Mouse (Mus musculus) kidney, adult 8-10 months (tissue): ENCODE measurements around the gene St6galnac3.
"Not testable (repeated sequence)": the region's sequence is repeated elsewhere in the genome, so short reads cannot be mapped to it uniquely, and the experiment has no call there.

ENCODE experiments used
- DNase-seq, 2 experiments: peaks; one replicate each; pipeline ENCODE4 v3.0.0; 2022

The St6galnac3 gene

DNA sequence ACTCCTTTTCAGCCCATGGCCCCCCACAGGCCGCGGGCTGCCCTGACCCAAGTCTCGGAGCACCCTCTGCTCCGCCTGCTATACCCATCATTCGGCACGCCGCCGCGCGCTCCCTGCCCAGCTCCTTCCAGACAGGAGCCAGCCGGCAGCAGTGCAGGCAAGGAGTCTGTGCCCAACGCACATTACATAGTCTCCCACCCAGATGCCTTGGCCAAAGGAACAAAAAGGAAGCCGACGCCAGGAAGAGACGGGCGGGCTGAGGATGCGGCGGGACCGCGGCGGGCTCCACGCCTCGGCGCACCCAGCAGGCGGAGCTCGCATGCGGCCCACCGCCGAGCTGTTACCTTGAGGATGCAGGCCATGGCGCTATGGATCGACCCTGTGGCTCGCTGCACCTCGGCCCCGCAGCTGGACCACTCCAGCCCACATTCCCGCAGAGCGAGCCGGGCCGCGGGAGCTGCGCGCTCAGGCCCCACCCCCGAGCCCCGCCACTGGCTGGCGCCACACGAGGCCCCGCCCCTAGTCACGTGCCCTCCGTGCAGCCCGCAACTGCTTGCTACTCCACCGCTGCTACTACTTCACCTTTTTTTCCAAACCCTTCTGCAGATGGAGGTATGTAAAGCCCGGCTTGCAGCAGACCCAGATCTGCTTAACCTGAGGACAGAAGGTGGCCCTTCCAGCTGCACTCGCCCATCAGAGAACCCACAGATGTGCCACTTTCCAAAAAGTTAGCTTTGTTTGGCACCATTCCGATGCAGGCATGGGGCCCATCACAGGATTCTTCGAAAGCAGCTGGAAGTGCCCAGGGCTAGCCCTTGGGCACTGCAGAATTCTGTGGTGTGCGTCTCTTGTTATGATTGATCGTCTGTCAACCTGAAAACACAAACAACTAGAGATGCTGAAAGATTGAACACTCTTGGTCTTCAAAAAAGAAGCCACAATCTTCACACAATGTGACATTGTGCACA, at the start of gene St6galnac3:
Gene St6galnac3, minus strand, starts transcription at position 474 of the 968 bp plus-strand sequence.
- peak; percentile 62 to 66 for DNase-seq

DNA sequence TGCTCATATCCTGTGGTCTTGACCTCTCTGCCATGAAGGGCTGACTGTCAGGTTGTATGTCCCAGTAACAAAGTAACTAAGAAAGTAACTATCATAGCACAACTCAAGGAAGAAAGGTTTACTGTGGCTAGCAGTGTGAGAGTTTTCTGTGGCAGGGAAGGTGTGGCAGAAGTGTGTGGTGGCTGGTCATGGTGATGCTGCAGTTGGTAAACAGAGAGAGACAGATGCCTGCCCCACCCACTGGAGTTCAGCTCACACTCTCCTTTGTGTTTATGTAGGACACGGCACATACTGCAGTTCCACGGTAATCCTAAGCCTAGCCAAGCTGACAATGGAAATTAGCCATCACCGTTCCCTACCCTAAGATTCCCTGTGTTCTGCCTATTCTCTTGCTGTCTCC, 49.6 kb upstream of the St6galnac3 start:
- DNase-seq: no peak

DNA sequence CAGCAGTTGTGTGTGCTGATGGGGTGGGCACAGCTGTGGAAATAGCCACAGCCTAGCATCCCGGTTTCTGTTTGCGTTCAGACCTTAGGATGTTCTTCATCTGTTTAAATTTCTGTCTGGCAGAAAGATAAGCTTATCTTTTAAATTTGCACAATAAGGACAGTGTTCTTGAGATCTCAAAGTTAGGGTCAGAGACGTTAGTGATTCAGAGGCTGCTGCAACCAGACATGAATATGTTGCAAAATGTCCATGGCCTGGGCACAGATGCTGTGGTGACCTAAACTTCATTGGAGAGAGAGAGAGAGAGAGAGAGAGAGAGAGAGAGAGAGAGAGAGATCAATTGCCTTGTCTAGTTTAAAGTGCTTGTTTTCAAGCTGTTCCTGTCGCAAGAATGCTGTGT, 46.5 kb upstream of the St6galnac3 start:
- no peak for DNase-seq

DNA sequence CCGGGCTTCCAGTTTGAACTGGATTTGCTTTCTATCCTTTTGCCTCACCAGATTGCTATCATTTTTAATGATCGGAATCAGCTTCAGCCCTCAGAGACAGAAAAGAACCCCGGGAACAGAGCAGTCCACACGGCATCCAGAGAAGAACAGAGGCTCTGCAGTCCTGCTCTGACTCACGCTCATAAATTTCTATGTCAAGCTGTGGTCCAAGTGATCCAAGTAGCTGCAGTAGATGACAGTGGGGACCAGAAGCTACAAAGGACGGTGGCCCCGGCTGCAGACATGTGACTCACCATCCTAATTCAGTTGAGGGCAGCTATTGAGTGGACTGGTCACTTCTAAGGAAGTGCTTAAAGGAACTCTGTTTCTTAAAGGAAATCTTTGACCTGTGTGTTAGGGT, 45.6 kb upstream of the St6galnac3 start:
- no peak for DNase-seq

DNA sequence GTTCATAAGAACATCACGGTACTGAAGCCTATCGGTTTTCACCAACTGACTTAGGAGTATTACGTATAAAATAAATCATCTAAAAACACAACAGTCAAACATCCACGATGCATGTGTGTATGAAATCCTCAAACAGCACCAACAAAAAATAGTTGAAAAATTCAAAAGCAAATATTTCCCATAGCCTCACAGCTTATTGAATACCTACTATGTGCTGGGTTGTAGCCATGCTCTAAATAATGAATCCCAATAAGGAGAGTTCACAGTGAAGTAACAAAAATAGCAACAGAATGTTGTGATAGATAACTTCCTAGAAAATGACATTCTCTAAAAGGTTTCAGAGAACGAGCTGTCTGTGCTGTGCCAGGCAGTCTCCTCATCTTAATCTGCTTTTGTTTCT, 44.2 kb upstream of the St6galnac3 start:
- DNase-seq: no peak

DNA sequence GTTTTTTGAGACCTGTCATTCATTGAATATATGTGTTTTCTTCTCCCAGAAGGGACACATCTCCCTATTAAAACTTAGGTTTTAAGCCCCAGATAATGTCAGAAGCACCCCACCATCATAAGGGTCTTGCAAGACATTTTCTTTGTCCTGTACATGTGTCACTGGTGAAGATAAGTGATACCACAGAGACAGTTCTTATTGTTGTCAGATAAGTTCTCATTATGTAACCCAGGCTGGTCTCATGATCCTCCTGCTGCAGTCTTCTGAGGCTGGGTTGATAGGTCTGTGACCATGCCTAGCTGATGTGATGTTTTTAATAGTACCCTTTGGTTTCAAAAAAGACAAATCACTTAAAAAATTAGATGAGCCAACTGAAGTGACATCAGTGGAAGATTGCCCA, 40.2 kb upstream of the St6galnac3 start:
- no peak for DNase-seq

DNA sequence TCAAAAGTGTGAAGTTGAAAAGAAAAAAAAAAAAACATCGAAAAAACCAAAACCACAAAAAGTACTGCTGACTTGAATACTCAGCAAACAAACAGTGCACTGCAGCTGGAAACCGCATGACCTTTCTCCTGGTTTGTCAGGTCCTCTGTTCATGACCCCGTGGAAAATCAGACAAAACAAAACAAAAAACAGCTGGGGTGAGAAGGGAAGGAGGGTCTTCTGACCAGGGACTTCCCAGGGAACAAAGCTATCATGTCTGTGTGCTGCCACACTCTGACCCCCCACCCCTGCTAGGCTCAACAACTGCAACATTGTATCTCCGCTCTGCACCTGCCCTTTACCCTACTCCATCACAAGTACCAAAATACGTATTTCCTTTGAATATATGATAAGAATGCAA, 39.8 kb upstream of the St6galnac3 start:
- no peak for DNase-seq

DNA sequence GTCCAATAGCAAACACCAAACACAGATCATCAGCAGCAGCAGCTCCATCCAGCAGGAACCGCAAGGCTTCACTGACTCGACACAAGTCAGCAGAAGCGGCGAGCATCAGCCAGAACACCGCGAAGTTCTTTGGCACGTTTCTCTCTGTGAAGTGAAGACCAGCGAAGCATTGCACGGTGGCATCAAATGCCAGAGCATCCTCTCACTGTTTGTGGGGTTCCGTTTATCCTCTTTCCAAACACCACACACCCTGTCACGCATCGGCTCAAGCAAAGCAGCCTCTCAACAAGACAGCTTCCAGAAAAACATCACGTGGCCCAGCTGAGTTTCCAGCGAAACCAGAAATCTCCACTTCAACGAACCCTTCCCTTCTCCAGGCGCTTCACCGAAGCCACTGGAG, 36.2 kb upstream of the St6galnac3 start:
- DNase-seq: no peak

DNA sequence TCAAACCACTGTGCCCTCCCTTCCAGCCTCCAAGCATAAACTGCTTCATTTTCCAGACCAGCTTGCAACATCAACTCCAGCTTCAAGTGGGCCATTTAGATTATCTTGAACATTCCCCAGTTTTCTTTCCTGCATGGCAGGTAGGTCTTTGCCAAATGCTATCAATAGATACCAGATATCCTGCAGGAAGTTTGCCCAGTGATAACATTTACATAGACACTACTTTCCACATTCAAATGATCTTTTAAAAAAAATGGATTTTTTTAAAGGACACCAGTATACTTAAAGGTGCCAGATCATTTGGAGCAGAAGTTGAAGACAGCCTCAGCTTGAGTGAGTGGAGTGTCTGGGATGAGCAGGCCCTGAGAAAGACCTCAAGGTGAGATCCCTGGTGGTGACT, 34.3 kb upstream of the St6galnac3 start:
- DNase-seq: no peak

DNA sequence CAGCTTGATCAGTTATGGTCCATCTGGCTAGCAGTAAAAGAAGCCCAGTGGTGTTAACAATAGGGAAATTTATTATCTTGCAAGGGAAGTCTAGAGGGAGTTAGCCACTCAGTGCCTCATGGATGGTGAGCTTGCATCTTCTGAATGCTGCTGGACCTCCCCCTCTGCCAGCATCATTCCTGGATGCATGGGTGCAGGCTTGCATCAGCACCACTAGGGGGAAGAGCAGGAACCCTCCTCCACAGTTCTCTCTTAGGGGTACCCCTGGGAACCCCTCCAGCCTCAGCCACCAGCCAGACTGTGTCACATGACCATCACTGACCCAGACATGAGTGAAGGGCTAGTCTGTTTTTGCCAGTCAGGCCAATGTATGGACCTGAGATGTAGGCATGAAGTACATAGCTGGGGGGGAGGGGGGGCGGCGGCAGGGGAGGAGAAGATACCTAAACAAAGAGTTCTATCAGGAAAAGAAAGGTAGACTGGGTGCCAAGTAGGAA, 31.6 kb upstream of the St6galnac3 start:
- DNase-seq: no peak

DNA sequence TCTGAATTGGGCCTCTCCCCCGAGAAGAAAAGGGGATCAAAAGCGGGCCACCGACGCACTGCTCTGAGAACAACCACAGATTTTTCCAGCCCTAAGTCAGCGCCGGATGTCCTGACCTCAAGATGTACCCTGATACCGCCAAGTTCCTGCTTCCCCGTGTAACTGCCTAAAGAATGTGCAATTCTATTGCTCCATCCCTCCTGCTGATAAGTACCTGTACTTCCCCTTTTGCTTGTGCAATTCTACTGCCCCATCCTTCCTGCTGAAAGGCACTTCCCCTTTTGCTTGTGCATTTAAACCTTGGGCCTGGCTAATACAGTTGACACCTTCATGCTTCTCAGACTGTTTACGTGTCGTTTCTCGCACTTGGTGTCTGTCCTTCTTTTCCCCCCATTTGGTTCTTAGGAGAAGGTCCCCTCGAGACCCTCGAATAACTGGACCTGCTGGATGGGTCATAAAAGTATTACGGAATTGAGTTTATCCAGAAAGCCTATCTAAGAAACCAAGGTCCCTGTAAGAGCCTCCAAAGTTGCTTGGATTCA, 30.9 kb upstream of the St6galnac3 start:
- not testable (repeated sequence) for DNase-seq

DNA sequence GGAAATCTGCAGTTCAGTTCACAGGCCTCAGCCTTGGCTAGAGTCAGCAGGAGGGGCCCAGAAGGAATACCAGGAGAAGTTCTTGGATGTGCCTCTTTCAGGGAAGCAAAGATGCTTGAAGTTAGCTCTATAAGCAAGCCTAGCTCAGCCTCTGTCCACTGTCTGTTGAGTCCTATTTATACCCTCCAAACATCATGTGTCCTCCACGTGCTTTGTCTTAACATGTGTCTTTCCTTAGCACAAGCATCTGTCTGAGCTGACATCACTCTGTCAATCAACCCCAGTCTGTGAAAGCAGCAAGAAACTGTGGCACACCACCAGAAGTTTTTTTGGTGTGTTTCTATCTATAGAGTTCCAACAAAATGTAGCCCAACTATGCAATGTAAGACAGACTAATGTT, 26.5 kb upstream of the St6galnac3 start:
- no peak for DNase-seq

DNA sequence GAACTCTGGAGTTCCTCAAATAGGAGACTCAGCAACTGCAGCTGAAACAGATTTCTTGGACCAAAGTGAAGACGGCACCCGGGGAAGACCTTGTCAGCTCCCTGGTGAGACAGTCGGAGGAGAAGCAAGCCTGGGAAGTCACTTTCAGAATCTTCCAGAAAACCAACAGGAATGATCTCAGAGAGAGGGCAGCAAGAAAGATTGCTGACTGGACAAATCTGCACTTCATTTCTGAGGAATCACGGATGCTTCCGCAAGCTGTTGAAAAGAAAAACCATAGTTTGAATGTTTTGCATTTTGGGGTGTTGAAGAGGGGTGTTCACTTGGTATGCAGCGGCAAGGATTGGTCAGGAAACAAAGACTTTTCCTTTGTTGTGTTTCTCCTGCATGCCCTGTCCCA, 24.4 kb upstream of the St6galnac3 start:
- DNase-seq: no peak

DNA sequence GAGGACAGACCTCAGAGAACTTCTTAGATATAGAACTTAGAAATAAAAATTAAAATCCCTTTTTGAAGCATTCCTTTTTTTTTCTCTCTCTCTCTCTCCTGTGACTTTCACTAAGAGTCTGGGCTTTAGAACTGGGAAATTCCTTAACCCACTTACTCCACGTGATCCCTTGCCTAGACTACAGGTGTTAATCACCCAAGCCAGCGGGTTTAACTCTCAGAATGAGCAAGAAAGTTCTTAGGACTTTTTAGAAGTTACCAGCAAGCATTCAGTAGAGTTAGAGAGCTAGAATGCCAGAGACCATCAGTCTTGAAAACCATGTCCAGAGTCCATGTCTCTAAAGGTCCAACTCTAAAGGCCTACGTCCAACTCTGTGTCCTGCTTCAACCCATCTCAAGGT, 23.3 kb upstream of the St6galnac3 start:
- no peak for DNase-seq

DNA sequence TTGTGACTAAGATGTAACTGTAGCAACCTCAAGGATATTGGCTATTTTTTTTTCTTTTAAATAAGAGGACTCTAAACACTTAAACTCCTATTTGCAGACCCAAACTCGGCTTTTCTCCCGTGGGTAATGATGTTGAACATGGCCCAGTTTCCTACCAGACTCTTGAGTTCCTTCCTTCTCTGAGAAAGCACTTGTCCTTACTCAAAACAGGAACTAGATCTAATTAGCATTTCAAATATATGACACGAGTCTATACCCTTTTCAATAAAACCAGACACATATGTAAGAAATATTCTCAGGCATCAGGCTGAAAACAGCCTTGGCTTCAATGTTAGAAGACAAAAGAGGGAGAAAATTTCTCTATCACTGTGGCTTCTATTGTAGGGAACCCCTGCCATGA, 20.1 kb upstream of the St6galnac3 start:
- DNase-seq: no peak

DNA sequence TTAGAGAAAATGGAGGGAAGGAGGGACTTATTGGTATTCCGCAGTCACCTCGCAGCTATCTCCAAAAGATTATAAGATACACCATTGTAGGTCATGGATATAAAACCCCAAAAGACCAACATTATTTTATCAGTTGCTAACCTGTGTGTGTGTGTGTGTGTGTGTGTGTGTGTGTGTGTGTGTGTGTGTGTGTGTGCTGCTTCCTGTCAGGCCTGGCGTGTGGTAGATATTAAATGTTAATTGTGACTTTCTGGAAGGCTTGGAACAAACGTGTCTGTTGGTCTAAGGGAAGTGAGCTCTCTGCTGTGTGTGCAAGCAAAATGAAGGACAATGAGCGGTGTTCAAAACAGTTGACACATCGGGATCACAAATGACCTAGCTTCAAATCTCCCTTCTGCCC, 19.5 kb upstream of the St6galnac3 start:
- DNase-seq: no peak

DNA sequence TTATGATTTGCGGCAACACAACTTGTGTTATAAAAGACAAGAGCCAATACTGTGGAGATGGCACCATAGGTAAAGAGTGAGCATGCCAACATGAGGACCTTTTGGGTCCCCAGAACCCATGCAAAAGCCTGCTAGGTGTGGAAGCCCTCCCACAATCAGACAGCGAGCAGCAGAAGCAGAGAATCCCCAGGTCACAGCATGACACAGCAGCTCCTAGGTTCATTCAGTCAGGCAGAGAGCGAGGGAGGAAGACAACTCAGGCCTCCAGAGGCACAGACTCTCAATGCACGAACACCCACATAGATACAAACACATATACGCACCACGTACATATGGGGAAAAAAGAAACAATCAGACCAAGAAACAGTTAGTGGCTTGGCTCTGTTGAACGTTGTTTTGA, 16.8 kb upstream of the St6galnac3 start:
- DNase-seq: no peak

DNA sequence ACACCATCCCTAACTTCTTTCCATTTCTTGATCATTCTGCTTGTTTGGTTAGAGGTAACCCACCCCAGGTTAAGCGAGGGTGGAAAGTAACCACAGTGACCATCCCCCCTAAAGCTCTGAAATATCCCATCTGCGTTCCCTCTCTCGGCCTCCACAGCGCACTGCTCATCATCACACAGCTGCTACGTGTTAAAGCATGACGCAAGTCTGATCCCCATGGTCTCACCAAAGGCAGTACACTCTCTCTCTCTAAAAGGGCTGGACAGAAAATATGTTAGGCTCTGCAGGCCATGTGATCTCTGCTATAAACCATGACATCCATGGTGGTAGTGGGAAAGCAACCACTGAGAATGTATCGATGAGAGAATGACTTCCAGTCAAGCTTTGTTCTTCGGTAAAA, 14.4 kb upstream of the St6galnac3 start:
- DNase-seq: no peak

DNA sequence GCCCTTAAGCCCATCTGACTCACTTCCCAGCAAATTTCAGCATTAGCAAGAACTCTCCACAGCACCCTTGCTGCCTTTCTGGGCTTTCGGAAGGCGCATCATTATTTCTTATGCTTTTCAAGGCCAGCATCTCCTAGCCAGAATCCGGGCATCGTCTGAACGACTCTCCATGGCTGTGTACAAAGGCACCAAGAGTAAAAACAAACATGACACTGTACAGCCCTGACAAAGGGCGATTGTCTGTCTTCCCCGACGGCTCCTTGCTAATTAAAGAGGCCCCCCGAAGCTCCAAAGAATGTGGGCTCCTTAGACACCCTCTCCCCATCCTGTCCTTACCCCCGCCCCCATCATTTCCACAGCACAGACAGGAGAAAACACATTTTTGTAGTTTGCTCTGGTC, 13.4 kb upstream of the St6galnac3 start:
- no peak for DNase-seq

DNA sequence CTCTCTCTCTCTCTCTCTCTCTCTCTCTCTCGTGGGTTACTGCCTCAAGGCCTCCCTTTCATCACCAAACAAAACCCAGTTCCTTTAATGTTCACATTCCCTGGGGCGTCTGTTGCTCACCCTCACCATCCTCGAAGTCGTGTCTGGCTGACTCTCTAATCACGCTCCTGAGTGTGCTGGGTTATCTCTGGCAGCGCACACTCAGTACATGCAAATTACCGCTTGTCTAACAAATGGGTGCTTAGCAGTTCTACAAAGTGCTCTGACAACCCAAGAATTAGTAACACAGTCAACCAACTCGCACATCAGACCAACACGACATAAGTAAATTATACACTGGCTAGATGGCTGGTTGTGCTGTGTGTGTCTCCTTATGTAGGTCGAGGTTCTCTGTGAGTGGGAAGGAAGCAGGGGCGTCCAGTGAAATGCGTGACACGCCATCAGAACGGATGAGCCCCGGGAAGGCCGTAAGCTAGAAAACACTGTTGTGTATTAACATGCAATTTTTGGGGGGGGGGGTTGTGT, 11.8 kb upstream of the St6galnac3 start:
- DNase-seq: no peak

DNA sequence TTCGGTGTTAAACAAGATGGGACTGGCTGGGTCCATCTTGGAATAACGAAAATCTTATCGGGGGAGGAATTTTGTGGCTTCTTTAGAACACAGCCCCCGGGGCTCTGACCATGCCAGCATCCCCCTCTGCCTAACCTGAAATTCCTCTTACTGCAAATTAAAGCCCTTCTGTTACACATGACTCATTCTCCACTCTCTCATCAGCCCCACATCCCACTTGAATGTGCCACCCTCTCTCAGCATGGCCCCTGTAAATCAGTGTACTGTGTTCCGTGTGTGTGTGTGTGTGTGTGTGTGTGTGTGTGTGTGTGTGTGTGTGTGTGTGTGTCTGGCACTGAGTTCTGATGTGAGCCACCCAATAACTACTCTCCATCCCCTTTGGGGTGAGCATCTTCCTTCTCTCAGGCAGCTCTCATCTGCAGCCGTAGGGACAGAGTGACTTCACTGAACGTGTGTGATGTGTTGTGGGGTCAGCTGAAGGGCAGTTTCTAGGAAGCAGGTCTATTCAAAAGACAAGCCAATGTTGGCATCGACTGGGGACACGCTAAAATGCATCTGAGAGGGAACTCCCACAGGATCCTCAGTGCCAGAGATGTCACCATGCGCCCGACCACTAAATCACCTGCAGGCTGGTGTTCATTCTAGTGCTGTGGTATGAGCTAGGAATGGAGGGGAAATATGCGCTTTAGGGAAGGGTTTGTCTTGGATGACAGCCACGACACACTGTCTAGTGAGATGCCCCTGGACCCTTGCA, 11.0 kb upstream of the St6galnac3 start:
- DNase-seq: no peak

DNA sequence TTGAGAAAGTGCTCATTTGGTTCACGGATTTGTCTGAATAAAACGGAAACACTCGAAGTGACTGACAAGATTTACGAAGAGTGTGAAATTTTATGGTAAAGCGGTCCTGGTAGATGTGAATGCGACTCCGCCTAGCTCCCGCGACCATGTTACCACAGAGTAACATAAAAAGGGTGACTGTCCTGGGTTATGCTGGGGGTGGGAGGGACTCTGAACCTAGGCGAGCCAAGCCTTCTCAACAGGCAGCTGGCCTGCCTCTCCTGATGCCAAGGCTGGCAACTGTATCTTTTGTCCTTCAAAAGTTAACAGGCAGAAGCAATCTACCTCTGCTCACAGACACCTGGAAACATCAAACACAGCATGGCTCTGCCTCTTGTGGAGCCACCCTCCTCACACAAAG, 9.8 kb upstream of the St6galnac3 start:
- DNase-seq: no peak
